Mouse (Mus musculus) liver, embryonic 12.5 days (tissue): ENCODE results near the gene St7l. TPM values are rescaled to one million over a fixed set of nuclear protein-coding genes. Genes with fewer than 3 reads are reported as not detected.
"Not testable (repeated sequence)": the region's sequence is repeated elsewhere in the genome, so short reads cannot be mapped to it uniquely, and the experiment has no call there.

Experiments used
- ATAC-seq: fragments of 200-750 bp; cut with Nextera tagmentation; 2 replicates; pipeline ENCODE4 v1.8.0; 2017; ENCODE audit warnings: moderate number of reproducible peaks, mild to moderate bottlenecking, moderate library complexity
- H3K27ac ChIP-seq: fragments of 300-500 bp; sonication (generic); 2 replicates; pipeline ENCODE4 v1.5.1; 2016; ENCODE audit warnings: mild to moderate bottlenecking
- H3K27me3 ChIP-seq: fragments of 300-500 bp; sonication (generic); replicated peaks from 2 replicates; pipeline ENCODE4 v1.6.1; 2016; ENCODE audit warnings: mild to moderate bottlenecking, moderate library complexity
- H3K36me3 ChIP-seq: fragments of 300-500 bp; sonication (generic); 2 replicates; pipeline ENCODE4 v1.6.1; 2016; ENCODE audit warnings: mild to moderate bottlenecking, moderate library complexity
- H3K4me1 ChIP-seq: fragments of 300-500 bp; sonication (generic); 2 replicates; pipeline ENCODE4 v1.6.1; 2016
- H3K4me2 ChIP-seq: fragments of 300-500 bp; sonication (generic); 2 replicates; pipeline ENCODE4 v1.6.1; 2016; ENCODE audit warnings: mild to moderate bottlenecking, moderate library complexity
- H3K4me3 ChIP-seq: fragments of 300-500 bp; sonication (generic); 2 replicates; pipeline ENCODE4 v1.5.1; 2016; ENCODE audit warnings: mild to moderate bottlenecking, moderate library complexity
- H3K9ac ChIP-seq: fragments of 300-500 bp; sonication (generic); 2 replicates; pipeline ENCODE4 v1.6.1; 2016; ENCODE audit warnings: mild to moderate bottlenecking, moderate library complexity
- H3K9me3 ChIP-seq: fragments of 300-500 bp; sonication (generic); replicated peaks from 2 replicates; pipeline ENCODE4 v1.6.1; 2016; ENCODE audit warnings: mild to moderate bottlenecking, moderate library complexity
- WGBS: fragments of 180-500 bp; shearing (Covaris S2); methylation state at CpG from one replicate; pipeline ENCODE4 v1.1.7; 2016; ENCODE audit not compliant: insufficient replicate concordance; 5-methylcytosine and 5-hydroxymethylcytosine counted together
- polyA plus RNA-seq: library from polyadenylated mRNA; unstranded; fragments of >200 nt; fragmentation: Nextera tagmentation; extraction: Ambion mirVana; gene quantifications from 2 replicates; pipeline ENCODE4 v1.2.1, GENCODE M21; 2016

Gene St7l
- polyA plus RNA-seq, 1 experiment from 2014 or later, result 19.3 TPM

DNA sequence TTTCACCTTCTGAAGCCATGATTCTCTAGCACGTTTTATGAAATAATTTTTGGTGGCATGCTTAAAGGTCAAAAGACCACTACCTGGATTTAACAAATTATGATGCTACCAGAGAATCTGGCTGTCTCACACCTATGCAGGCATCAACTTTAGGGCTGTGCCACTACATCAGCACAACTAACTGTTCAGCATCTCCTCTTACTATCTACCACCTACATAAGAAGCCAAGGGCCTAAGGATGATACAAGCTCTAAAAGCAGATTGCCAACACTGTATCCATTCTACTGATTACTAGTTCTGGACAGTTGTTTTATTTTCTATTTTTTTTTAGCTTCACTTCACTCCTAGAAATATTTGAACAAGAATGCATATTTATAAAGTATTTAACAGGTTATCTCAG lies 9.3 kb upstream of the St7l start:
- H3K4me3 ChIP-seq, result no peak overlapping the region
- no peak overlapping the region for H3K9ac ChIP-seq
- H3K4me2 ChIP-seq, result no peak overlapping the region
- peaks cover 38% of the 10 kb centered on the region for H3K4me1 ChIP-seq
- WGBS, result 93% methylated on average over 1 of the region's 1 CpGs
- H3K36me3 ChIP-seq, result peaks cover 48% of the 10 kb centered on the region
- H3K9me3 ChIP-seq, result no peaks in the 10 kb centered on the region
- ATAC-seq, result no peak
- H3K27ac ChIP-seq, result no peak overlapping the region
- H3K27me3 ChIP-seq, result no peaks in the 10 kb centered on the region

DNA sequence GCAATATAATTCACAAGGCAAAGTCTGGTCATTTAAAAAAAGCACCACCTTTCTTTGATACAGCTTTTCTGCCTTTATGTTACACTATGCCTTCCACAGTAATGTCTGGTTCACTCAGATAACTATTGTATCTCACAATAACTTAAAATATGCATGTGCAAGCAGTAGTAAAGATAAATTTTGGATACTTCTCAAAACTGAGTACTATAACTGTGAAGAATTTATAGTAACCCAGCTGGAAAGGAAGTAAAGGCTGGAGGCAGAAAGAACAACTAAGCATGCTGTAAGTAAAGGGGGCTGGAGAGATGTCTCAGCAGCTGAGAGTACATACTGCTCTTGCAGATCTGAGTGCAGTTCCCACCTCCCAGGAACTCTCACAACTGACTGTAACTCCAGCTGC lies 8.9 kb upstream of the St7l start:
- ATAC-seq, result peak; percentile 62
- Histone ChIP-seq H3K4me1 (peaks cover 41% of the 10 kb centered on the region), H3K4me2 (peak overlapping the region; percentile 29), H3K4me3 (no peak overlapping the region), H3K27me3 (no peaks in the 10 kb centered on the region), H3K9me3 (no peaks in the 10 kb centered on the region), H3K9ac (peak overlapping the region; percentile 27; the same call in 1 of the 2 replicates), H3K36me3 (peaks cover 45% of the 10 kb centered on the region), H3K27ac (peak overlapping the region; percentile 64; the same call in 1 of the 2 replicates)

DNA sequence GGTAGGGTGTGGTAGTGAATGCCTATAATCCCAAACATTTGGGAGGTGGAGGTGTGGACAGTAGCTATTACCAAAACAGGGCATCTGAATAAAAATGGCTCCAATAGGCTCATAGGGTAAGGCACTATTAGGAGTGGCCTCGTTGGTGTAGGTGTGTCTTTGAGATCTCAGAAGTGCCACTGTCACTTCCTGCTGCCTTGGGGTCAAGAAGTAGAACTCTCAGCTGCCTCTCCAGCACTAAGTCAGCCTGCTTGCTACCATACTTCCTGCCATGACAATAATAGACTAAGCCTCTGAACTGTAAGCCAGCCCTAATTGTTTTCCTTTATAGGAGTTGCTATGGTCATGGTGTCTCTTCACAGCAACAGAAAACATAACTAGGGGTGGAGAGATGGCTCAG lies 7.7 kb upstream of the St7l start:
- 33% methylated on average over 1 of the region's 1 CpGs for WGBS

DNA sequence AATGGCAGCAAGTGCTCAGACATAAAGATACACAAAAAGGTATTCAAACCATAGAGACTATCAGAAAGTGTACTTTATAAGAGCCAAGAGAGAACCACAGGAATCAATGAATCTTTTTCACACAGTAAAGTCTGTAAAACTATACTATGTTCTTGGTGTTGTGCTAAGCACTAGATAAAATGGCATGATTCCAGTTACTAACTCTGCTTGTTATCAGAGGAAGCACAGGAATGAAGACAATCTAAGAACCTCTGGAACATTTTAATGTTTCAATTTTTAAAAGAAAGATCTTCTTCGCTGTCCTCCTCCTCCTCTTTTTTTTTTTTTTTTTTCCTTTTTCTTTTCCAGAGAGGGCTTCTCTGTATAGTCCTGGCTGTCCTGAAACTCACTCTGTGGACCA lies 5.2 kb upstream of the St7l start:
- H3K9ac ChIP-seq, result no peak overlapping the region
- no peak for ATAC-seq
- H3K4me1 ChIP-seq, result peaks cover 75% of the 10 kb centered on the region

More for the DNA sequence above, 7.7 kb upstream of the St7l start:
- Histone ChIP-seq H3K4me1 (peaks cover 52% of the 10 kb centered on the region), H3K27me3 (no peaks in the 10 kb centered on the region), H3K36me3 (peaks cover 48% of the 10 kb centered on the region), H3K9me3 (no peaks in the 10 kb centered on the region), H3K4me3 (no peak overlapping the region), H3K9ac (no peak overlapping the region), H3K4me2 (no peak overlapping the region), H3K27ac (no peak overlapping the region)
- ATAC-seq, result no peak; the same call in 1 of the 2 replicates

DNA sequence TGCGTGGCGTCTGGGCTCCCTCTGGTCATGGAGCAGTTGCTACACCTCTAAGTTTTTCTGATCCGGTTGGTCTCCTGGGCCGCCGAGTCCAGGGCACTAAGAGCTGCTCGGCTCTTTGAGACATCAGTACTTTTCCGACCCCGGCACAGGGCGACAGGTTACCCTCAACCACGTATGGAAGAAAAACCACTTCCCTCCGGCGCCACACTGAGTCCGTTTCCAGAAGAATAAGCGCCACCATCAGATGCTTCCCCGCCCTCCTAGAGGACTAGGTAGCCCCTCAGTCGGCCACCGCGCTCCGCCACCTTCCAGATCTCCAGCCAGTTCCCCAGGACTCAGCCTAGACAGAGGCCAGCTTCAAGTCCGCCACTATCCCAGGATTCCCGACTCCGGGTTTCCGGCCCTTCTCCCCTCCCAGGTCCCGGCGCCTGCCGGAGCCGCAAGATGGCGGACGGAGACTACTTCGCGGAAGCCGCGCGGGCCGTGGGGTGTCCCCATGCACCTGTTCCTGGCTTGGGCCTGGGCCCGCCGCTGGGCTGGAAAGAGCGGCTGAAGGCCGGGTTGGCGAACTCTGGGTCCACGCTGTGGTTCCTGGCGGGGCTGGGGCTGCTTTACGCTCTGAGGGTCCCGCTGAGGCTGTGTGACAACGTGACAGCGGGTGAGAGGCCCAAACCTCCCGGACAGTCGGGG lies 991 bp downstream of the St7l start:
- Histone ChIP-seq H3K4me3 (peak overlapping the region; percentile 92), H3K4me1 (peaks cover 45% of the 10 kb centered on the region), H3K27ac (peak overlapping the region; percentile 95), H3K9me3 (no peaks in the 10 kb centered on the region), H3K27me3 (no peaks in the 10 kb centered on the region), H3K4me2 (peak overlapping the region; percentile 76), H3K9ac (peak overlapping the region; percentile 96), H3K36me3 (peaks cover 25% of the 10 kb centered on the region)
- ATAC-seq, result peak; percentile 61
- WGBS, result under 1% methylated on average over 48 of the region's 48 CpGs

More for the DNA sequence above, 5.2 kb upstream of the St7l start:
- Histone ChIP-seq H3K36me3 (peaks cover 50% of the 10 kb centered on the region), H3K9me3 (no peaks in the 10 kb centered on the region), H3K27me3 (no peaks in the 10 kb centered on the region), H3K4me3 (no peak overlapping the region), H3K27ac (no peak overlapping the region), H3K4me2 (no peak overlapping the region)
- WGBS, result 95% methylated on average over 1 of the region's 1 CpGs

DNA sequence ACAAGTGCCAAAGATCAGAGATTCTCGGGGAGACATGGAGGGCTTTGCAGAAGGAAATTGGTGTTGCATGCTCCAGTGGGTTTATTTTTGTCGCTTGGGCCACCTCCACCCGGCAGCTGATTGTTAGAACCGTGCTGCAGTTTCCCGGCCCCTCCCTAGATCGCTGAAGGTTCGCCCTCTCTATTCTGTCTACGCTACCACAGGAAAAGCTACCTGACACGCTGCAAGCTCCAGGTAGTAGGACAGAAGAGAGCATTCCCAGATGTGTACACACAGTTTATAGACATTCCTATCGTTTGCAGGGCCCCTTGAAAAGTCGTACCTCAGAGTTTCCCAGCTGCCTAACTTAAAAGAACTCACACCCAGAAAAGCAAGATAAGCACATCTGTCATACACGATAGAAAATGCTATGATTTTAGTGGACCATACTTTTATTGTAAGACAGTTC lies 1.6 kb downstream of the St7l start:
- H3K27me3 ChIP-seq, result no peaks in the 10 kb centered on the region
- H3K4me3 ChIP-seq, result peak overlapping the region; percentile 92
- H3K9me3 ChIP-seq, result no peaks in the 10 kb centered on the region
- H3K27ac ChIP-seq, result peak overlapping the region; percentile 95
- peak overlapping the region; percentile 96 for H3K9ac ChIP-seq
- peaks cover 41% of the 10 kb centered on the region for H3K4me1 ChIP-seq
- peak overlapping the region; percentile 76 for H3K4me2 ChIP-seq
- H3K36me3 ChIP-seq, result peaks cover 26% of the 10 kb centered on the region
- WGBS, result under 1% methylated on average over 12 of the region's 12 CpGs
- ATAC-seq, result peak; percentile 47

DNA sequence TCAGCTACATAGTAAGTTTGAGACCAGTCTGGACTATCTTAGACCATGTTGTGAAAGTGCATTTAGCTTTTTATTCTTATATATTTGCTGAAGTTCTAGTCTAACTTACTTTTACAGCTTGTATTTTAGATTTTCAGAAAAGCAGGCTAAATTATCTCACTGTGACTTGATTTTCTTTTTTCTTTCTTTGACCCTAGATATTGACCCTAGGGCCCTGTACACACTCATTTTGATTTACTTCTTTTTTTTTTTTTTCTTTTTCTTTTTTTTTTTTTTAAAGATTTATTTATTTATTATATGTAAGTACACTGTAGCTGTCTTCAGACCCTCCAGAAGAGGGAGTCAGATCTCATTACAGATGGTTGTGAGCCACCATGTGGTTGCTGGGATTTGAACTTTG lies 2.9 kb downstream of the St7l start:
- Histone ChIP-seq H3K4me2 (peak overlapping the region; percentile 76), H3K36me3 (peaks cover 28% of the 10 kb centered on the region), H3K9ac (peak overlapping the region; percentile 96; the same call in 1 of the 2 replicates), H3K27ac (0 out of 2 replicates have a peak overlapping the region, but pooled peaks have one; percentile 95), H3K4me1 (peaks cover 28% of the 10 kb centered on the region)
- H3K9me3 ChIP-seq, H3K4me3 ChIP-seq, ATAC-seq, H3K27me3 ChIP-seq: not testable (repeated sequence)

DNA sequence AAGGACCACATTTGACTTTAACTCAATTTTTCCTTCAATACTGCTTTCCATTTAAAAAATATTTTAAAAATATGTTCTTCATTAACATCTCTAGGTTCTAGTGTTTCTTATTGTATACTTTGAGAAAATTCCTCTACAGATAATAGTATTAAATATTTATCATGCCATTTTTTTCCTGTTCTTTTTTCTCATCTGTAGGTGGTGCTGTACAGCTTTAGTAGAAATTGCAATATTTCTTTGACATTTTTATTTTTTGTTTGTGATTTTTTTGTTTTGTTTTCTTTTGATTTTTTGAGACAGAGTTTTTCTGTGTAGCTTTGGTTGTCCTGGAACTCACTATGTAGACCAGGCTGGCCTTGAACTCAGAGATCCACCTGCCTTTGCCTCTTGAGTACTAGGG lies 5.8 kb downstream of the St7l start:
- H3K27me3 ChIP-seq, result no peaks in the 10 kb centered on the region
- peaks cover 51% of the 10 kb centered on the region for H3K36me3 ChIP-seq
- ATAC-seq, result no peak
- no peak overlapping the region for H3K9ac ChIP-seq
- H3K27ac ChIP-seq, result no peak overlapping the region
- H3K4me3 ChIP-seq, result no peak overlapping the region
- H3K9me3 ChIP-seq, result no peaks in the 10 kb centered on the region
- no peak overlapping the region for H3K4me2 ChIP-seq
- peaks cover 10% of the 10 kb centered on the region for H3K4me1 ChIP-seq

DNA sequence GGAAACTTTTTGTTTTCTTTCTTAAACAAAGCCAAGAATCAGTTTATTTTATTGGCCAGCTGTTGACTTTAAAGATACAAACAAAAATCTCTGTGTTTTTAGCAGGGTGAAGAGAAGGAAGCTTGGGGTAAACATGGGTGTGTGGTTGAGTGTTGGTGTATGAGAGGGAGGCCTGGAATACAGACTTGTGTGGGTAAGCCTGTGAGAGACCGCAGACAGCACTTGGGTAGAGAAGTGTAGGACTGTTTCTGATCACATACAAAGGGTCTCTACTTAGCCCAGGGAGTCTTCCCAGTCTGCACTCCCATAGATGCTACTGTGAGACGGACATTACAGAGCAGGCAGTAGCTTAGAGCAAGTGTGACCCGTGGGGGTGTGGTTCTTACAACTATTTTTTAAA lies 24.8 kb downstream of the St7l start:
- Histone ChIP-seq H3K9ac (no peak overlapping the region), H3K36me3 (peaks cover 45% of the 10 kb centered on the region)
- WGBS, result 82% methylated on average over 3 of the region's 3 CpGs

DNA sequence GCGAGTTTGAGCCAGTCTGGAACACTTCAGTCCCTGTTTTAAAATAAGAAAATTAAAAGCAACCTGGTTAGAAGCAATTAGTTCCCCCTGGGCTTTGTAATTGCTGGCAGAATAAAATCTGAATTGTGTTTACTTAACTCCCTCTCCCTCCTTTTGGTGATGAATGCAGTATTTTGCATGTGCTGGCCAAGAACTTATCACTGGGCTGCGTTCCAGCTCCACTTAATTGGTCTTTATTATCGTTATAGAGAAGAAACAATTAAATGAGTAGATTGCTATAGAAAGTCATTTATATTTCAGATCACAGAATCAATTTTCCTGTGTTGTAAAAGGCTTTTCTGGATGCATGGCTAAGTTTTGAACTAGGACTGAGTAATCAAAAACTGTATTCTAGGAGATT lies 32.3 kb downstream of the St7l start:
- 81% methylated on average over 3 of the region's 3 CpGs for WGBS
- no peak for ATAC-seq
- Histone ChIP-seq H3K9me3 (no peaks in the 10 kb centered on the region), H3K4me2 (no peak overlapping the region), H3K4me1 (no peaks in the 10 kb centered on the region), H3K4me3 (no peak overlapping the region), H3K9ac (no peak overlapping the region), H3K27me3 (no peaks in the 10 kb centered on the region), H3K27ac (no peak overlapping the region), H3K36me3 (peaks cover 59% of the 10 kb centered on the region)

More for the DNA sequence above, 24.8 kb downstream of the St7l start:
- no peak overlapping the region for H3K4me2 ChIP-seq
- no peaks in the 10 kb centered on the region for H3K9me3 ChIP-seq
- H3K4me3 ChIP-seq, result no peak overlapping the region
- no peak for ATAC-seq
- H3K27ac ChIP-seq, result no peak overlapping the region
- no peaks in the 10 kb centered on the region for H3K27me3 ChIP-seq
- H3K4me1 ChIP-seq, result no peaks in the 10 kb centered on the region

DNA sequence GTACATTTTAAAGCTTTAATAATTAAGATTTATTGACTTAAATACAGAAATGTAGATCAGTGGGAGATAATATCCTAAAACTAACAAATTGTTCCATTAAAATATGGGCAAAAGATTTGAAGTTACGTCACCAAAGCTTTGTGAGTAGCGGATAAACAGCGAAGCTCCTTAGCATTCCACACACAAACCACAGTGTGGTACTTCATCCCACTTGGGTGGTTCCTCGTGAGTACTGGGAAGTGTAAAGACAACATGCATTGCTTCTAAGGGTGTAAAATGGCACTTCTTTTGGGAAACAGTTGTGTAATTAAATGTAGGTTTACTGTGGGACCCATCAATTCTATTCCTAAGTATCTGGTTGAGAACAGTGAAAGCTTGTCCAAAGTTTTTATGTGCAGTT lies 37.3 kb downstream of the St7l start:
- no peak for ATAC-seq
- no peak overlapping the region for H3K4me2 ChIP-seq
- H3K9me3 ChIP-seq, result no peaks in the 10 kb centered on the region
- 82% methylated on average over 4 of the region's 4 CpGs for WGBS
- no peak overlapping the region for H3K9ac ChIP-seq
- no peak overlapping the region for H3K27ac ChIP-seq
- no peak overlapping the region for H3K4me3 ChIP-seq
- H3K4me1 ChIP-seq, result no peaks in the 10 kb centered on the region
- peaks cover 47% of the 10 kb centered on the region for H3K36me3 ChIP-seq
- H3K27me3 ChIP-seq, result no peaks in the 10 kb centered on the region

DNA sequence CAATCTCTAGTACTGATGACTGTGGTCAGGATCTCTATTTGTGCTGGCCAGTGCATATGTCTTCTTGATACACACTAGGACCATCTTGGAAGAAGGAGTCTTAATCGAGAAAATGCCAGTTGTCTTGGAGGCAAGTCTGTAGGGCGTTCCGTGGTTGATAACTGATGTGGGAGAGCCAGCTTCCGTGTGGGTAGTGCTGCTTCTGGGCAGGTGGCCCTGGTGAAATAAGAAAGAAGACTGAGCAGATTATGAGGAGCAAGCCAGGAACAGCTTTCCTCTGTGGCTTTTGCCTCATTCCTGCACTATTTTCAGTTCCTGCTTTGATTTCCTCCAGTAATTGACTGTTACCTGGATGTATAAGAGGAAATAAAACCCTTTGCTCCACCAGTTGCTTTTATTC lies 41.6 kb downstream of the St7l start:
- H3K4me1 ChIP-seq, result no peaks in the 10 kb centered on the region
- no peak overlapping the region for H3K9ac ChIP-seq
- ATAC-seq, result no peak

DNA sequence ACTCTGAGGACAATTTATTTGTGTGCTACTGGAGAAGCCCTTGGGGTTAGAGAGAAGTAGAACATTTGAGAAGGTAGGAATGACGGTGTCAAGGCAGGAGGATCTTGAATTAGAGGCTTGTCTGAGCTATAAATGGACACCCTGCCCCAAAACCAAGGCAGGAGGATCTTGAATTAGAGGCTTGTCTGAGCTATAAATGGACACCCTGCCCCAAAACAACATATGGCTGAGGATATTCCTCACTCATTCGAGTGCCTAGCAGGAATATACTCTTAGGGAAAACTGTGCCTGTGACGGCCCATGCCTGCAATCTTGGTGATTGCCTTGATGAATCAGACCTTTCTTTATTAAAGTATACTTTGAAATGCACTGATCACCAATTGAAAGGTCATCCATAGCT lies 42.2 kb downstream of the St7l start:
- H3K9me3 ChIP-seq, result no peaks in the 10 kb centered on the region
- no peak overlapping the region for H3K27ac ChIP-seq
- H3K4me1 ChIP-seq, result no peaks in the 10 kb centered on the region
- no peak overlapping the region for H3K4me2 ChIP-seq
- peaks cover 27% of the 10 kb centered on the region for H3K36me3 ChIP-seq
- H3K27me3 ChIP-seq, result no peaks in the 10 kb centered on the region
- no peak overlapping the region for H3K4me3 ChIP-seq
- H3K9ac ChIP-seq, result no peak overlapping the region
- no peak for ATAC-seq
- WGBS, result 81% methylated on average over 3 of the region's 3 CpGs

More for the DNA sequence above, 41.6 kb downstream of the St7l start:
- WGBS, result 74% methylated on average over 4 of the region's 4 CpGs
- Histone ChIP-seq H3K4me2 (no peak overlapping the region), H3K27ac (no peak overlapping the region), H3K27me3 (no peaks in the 10 kb centered on the region), H3K4me3 (no peak overlapping the region), H3K9me3 (no peaks in the 10 kb centered on the region), H3K36me3 (peaks cover 24% of the 10 kb centered on the region)
